Mouse (Mus musculus) liver, embryonic 16.5 days (tissue): Measurements from ENCODE around the gene Kif18b. TPM values are rescaled to one million over a fixed set of nuclear protein-coding genes. Genes with fewer than 3 reads are reported as not detected.
A peak's percentile ranks its signal among the peaks of the same experiment; 100 is the strongest.

Experiments
- ATAC-seq: fragments of 200-750 bp; cut with Nextera tagmentation; 2 replicates; pipeline ENCODE4 v1.8.0; 2017; ENCODE audit warnings: low read depth, mild to moderate bottlenecking, moderate number of reproducible peaks, moderate library complexity
- H3K27ac ChIP-seq: fragments of 300-500 bp; sonication (generic); 2 replicates; pipeline ENCODE4 v1.5.1; 2014; ENCODE audit warnings: mild to moderate bottlenecking, low read length
- H3K27me3 ChIP-seq: fragments of 300-500 bp; sonication (generic); 2 replicates; pipeline ENCODE4 v1.6.1; 2014; ENCODE audit warnings: low read depth, low read length, mixed read lengths; ENCODE audit not compliant: control insufficient read depth, insufficient read depth
- H3K36me3 ChIP-seq: fragments of 300-500 bp; sonication (generic); 2 replicates; pipeline ENCODE4 v1.6.1; 2014; ENCODE audit warnings: mild to moderate bottlenecking; ENCODE audit not compliant: control insufficient read depth, insufficient read depth
- H3K4me1 ChIP-seq: fragments of 300-500 bp; sonication (generic); 2 replicates; pipeline ENCODE4 v1.6.1; 2014; ENCODE audit warnings: low read depth, low read length, mixed read lengths; ENCODE audit not compliant: control insufficient read depth
- H3K4me2 ChIP-seq: fragments of 300-500 bp; sonication (generic); 2 replicates; pipeline ENCODE4 v1.6.1; 2014; ENCODE audit warnings: low read depth, low read length, mixed read lengths
- H3K4me3 ChIP-seq: fragments of 300-500 bp; sonication (generic); 2 replicates; pipeline ENCODE4 v1.5.1; 2014; ENCODE audit warnings: low read depth, mild to moderate bottlenecking, low read length
- H3K9ac ChIP-seq: fragments of 300-500 bp; sonication (generic); 2 replicates; pipeline ENCODE4 v1.6.1; 2014; ENCODE audit warnings: low read depth, low read length
- H3K9me3 ChIP-seq: fragments of 300-500 bp; sonication (generic); replicated peaks from 2 replicates; pipeline ENCODE4 v1.6.1; 2016; ENCODE audit warnings: low read length; ENCODE audit not compliant: control insufficient read depth
- WGBS: fragments of 180-500 bp; shearing (Covaris S2); extraction: QIAGEN DNeasy Blood & Tissue Kit; methylation state at CpG from one replicate; pipeline ENCODE4 v1.1.7; 2014; ENCODE audit not compliant: insufficient replicate concordance; 5-methylcytosine and 5-hydroxymethylcytosine counted together
- polyA plus RNA-seq: library from polyadenylated mRNA; unstranded; fragments of >200 nt; fragmentation: Nextera tagmentation; extraction: Ambion mirVana; gene quantifications from 2 replicates; pipeline ENCODE4 v1.2.1, GENCODE M21; 2015

Gene Kif18b
- polyA plus RNA-seq, 1 experiment from 2014 or later = 11.0 TPM

DNA sequence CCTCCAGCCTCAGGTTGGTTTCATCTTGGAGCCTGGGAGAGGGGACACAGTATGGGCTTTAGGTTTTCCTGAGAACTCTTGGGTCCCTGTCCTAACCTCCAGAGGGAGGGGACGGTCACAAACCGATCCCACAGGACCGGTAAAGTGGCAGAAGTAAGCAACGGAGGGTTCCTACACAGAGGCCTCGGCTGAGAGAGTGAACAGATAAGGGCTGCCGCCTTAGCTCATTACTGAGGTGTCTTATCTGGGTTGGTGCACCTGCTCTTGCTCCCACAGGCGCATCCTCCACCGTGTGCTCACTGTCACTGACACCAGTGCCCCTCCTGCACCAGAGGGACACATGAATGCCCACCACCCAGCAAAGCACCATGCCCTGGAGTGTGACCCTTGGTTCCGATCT, 29.1 kb downstream of the Kif18b start:
- H3K27me3 ChIP-seq = 0 out of 2 replicates have a peak, but pooled peaks cover 6% of the 10 kb centered on the region
- H3K9ac ChIP-seq = peak overlapping the region; percentile 89
- H3K36me3 ChIP-seq = no peaks in the 10 kb centered on the region
- H3K4me3 ChIP-seq = peak overlapping the region; percentile 72
- H3K4me2 ChIP-seq = peak overlapping the region; percentile 83
- whole genome bisulfite sequencing = 24% methylated on average over 9 of the region's 9 CpGs
- H3K4me1 ChIP-seq = peaks cover 49% of the 10 kb centered on the region
- H3K9me3 ChIP-seq = no peaks in the 10 kb centered on the region
- peak overlapping the region; percentile 95 for H3K27ac ChIP-seq
- ATAC-seq = peak; percentile 98

DNA sequence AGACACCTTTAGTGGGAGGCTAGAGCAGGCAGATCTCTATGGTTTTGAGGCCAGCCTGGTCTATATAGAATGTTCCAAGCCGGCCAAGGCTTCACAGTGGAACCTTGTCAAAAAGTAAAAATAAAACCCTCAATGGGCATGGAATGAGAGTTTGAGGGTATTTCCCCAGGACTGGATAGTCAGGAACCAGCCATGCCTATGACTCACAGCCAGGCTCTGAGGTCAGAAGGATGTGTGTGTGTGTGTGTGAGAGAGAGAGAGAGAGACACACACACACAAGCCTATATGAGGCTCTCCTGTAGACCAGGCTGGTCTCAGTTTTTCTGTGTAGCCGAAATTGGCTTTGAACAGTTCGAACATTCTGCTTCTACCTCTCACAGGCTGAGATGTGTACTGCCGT, 30.2 kb downstream of the Kif18b start:
- 79% methylated on average over 4 of the region's 4 CpGs for WGBS
- H3K4me2 ChIP-seq = peak overlapping the region; percentile 83
- peaks cover 49% of the 10 kb centered on the region for H3K4me1 ChIP-seq
- H3K9me3 ChIP-seq = no peaks in the 10 kb centered on the region
- H3K9ac ChIP-seq = peak overlapping the region; percentile 89
- no peaks in the 10 kb centered on the region for H3K36me3 ChIP-seq
- peak overlapping the region; percentile 72 for H3K4me3 ChIP-seq
- ATAC-seq = no peak
- peak overlapping the region; percentile 95 for H3K27ac ChIP-seq
- H3K27me3 ChIP-seq = 0 out of 2 replicates have a peak, but pooled peaks cover 6% of the 10 kb centered on the region

GRCm38 (mm10) chr11:102893015-102893651, 31.8 kb downstream of the Kif18b start:
- peak overlapping the region; percentile 83 for H3K4me2 ChIP-seq
- peaks cover 6% of the 10 kb centered on the region; the same call in 1 of the 2 replicates for H3K27me3 ChIP-seq
- peak overlapping the region; percentile 69 for H3K9ac ChIP-seq
- H3K4me1 ChIP-seq = peaks cover 49% of the 10 kb centered on the region
- H3K4me3 ChIP-seq = peak overlapping the region; percentile 72
- 5% methylated on average over 43 of the region's 43 CpGs for WGBS
- H3K27ac ChIP-seq = peak overlapping the region; percentile 95
- no peaks in the 10 kb centered on the region for H3K36me3 ChIP-seq
- H3K9me3 ChIP-seq = no peaks in the 10 kb centered on the region
- peak; percentile 72 for ATAC-seq

DNA sequence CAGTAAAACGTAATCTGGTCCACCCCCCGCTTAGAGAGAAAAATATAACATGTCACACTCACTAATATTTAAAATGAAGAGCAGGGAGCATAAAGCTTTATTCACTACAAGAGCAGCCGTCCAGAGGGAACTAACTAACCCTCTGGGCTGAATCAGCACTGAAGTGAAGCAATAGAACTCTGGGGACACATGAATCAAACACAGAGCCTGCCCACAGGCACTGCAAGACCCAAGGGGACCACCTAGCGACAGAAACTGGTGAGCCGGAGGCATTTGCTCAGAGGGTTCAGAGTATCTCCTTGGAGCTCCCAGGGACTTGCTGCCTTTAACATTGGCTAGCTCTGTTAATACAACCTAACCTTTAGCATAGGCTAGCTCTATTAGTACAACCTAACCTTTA, 34.8 kb downstream of the Kif18b start:
- Histone ChIP-seq H3K4me1 (peaks cover 37% of the 10 kb centered on the region), H3K9ac (no peak overlapping the region), H3K4me2 (no peak overlapping the region), H3K27ac (no peak overlapping the region), H3K9me3 (no peaks in the 10 kb centered on the region), H3K36me3 (no peaks in the 10 kb centered on the region), H3K27me3 (peaks cover 12% of the 10 kb centered on the region; the same call in 1 of the 2 replicates), H3K4me3 (no peak overlapping the region)
- no peak for ATAC-seq
- WGBS = 77% methylated on average over 5 of the region's 5 CpGs

DNA sequence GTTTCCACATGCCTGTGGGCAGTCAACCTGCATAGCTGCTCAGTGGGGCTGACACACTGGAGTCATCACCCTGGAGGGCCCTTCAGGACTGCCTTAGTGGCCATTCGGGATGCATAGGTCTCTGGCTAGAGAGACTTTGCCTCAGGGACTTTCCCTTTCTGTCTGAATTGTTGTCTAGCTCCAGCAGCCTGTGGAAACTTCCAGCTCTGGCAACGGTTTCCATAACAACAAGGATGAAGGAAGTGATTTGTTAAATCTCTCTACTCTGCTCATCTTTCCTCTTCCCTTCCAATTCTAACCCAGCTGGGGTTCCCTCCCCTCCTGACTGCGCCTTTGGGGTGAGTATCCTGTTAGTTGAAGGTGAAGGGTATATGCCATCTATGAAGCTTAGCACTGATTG, 36.8 kb downstream of the Kif18b start:
- Histone ChIP-seq H3K27me3 (peaks cover 9% of the 10 kb centered on the region; the same call in 1 of the 2 replicates), H3K9ac (no peak overlapping the region), H3K4me3 (no peak overlapping the region), H3K4me1 (peaks cover 27% of the 10 kb centered on the region), H3K27ac (no peak overlapping the region), H3K4me2 (no peak overlapping the region), H3K36me3 (no peaks in the 10 kb centered on the region), H3K9me3 (no peaks in the 10 kb centered on the region)
- no peak for ATAC-seq
- WGBS = 47% methylated on average over 3 of the region's 3 CpGs

- 69% methylated on average over 5 of the region's 5 CpGs for WGBS
- Histone ChIP-seq H3K27ac (no peak overlapping the region), H3K9me3 (no peaks in the 10 kb centered on the region), H3K4me1 (peaks cover 21% of the 10 kb centered on the region), H3K27me3 (peaks cover 8% of the 10 kb centered on the region), H3K36me3 (no peaks in the 10 kb centered on the region), H3K4me3 (no peak overlapping the region), H3K4me2 (no peak overlapping the region), H3K9ac (no peak overlapping the region)
- ATAC-seq = no peak
Observed at GRCm38 (mm10) chr11:102887433-102887832, 37.5 kb downstream of the Kif18b start.

GRCm38 (mm10) chr11:102884616-102885219, 40.2 kb downstream of the Kif18b start, which contains the start of gene Fam187a:
Gene Fam187a (plus strand): TSS chr11:102885169.
- peaks cover 10% of the 10 kb centered on the region for H3K27me3 ChIP-seq
- WGBS = 49% methylated on average over 10 of the region's 10 CpGs
- no peak within 1 kb of the TSS for H3K27ac ChIP-seq

DNA sequence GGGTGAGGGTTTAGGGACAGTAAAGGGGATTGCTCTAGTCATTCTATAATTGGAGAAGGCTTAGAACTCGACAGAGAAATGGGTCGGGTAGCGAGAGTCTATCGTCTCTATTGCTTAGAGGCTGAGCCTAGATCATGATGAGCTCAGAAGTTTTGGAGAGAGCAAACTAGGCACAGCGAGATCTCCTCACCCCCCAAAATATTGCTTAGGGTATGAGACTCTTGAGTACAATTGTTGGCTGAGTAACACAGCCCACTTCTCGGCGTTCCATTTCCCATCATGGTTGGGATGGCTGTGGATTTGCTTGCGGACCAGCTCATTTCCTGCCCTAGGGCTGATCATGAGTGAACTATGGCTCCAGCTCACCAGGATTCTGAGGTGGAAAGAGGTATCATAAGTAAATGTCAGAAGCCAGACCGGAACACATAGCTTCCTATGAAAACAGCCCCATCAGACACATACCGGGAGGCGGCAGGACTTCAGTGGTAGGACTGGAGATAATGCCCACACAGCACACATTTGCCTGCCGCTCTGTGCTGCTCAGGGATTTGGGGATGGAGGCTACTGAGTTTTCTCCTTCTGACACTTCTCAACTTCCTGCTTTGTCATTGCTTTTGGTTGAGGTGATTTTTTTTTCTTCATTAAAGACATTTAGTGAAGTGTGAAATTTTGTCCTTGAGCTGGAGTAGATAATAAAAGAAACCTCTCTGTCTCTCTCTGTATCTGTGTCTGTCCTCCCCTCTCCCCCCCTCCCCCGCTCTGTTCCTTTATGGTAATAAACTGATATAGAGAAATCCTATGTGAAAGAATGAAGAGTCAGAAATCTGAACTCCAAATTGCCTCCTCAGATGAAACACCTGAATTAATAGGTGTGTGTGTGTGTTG, 43.4 kb downstream of the Kif18b start:
- 12% methylated on average over 13 of the region's 13 CpGs for WGBS
- H3K4me1 ChIP-seq = peaks cover 23% of the 10 kb centered on the region

More at GRCm38 (mm10) chr11:102884616-102885219, 40.2 kb downstream of the Kif18b start, which contains the start of gene Fam187a:
- no peaks in the 10 kb centered on the region for H3K36me3 ChIP-seq
- no peak within 1 kb of the TSS for H3K9ac ChIP-seq
- ATAC-seq = no peak
- H3K9me3 ChIP-seq = no peaks in the 10 kb centered on the region
- H3K4me2 ChIP-seq = no peak within 1 kb of the TSS
- H3K4me3 ChIP-seq = no peak within 1 kb of the TSS
- H3K4me1 ChIP-seq = peaks cover 23% of the 10 kb centered on the region

More for the DNA sequence above, 43.4 kb downstream of the Kif18b start:
- Histone ChIP-seq H3K4me2 (peak overlapping the region; percentile 89), H3K27ac (peak overlapping the region; percentile 79), H3K27me3 (peaks cover 4% of the 10 kb centered on the region), H3K4me3 (peak overlapping the region; percentile 75), H3K9me3 (no peaks in the 10 kb centered on the region), H3K9ac (peak overlapping the region; percentile 80), H3K36me3 (peaks cover 7% of the 10 kb centered on the region; the same call in 1 of the 2 replicates)
- peak; percentile 28 for ATAC-seq
